22 mouse cellular contexts compared by ENCODE assay signal in genomic region chr14:29799852-29800251, GRCm38 (mm10).
DNase-seq lines count a peak whose midpoint lies in the region; ATAC-seq and TF ChIP-seq lines count a peak whose summit lies in the region.
"Had no signal": no experiment of that assay in that cellular context is flagged by ENCODE, and none has a peak within 500 bp of the region (broad histone marks: within the 10 kb centered on the region; RNA-seq: fewer than 3 reads in every experiment).

No protein-coding gene starts in this region.

- H3K4me3 ChIP-seq in heart, embryonic 10.5 days = 0 out of 2 replicates have a peak overlapping the region, but pooled peaks have one; percentile 5
- no peak overlapping the region for H3K4me3 ChIP-seq in midbrain, embryonic 14.5 days (replicated peaks; ENCODE audit: low read depth, low read length)
- no peak overlapping the region for H3K4me3 ChIP-seq in midbrain, embryonic 11.5 days (ENCODE audit: low read depth, low read length)
- H3K4me3 ChIP-seq in CH12.LX (replicated peaks in 1 of 3; ENCODE audit: low read depth in 2 of 3, low read length in 2 of 3, poor library complexity in 1 of 3) = no peak overlapping the region
- H3K4me3 ChIP-seq: forebrain, embryonic 10.5 days; forebrain, embryonic 15.5 days; heart, adult 2 months; heart, embryonic 13.5 days had no signal

- WGBS in heart, embryonic 10.5 days = 77% methylated on average over 13 of the region's 13 CpGs
- WGBS in midbrain, embryonic 14.5 days = 77% methylated on average over 13 of the region's 13 CpGs
- 83% methylated on average over 13 of the region's 13 CpGs for WGBS in midbrain, embryonic 11.5 days

- no peak for DNase-seq in heart, embryonic 10.5 days (ENCODE audit: low spot score)
- DNase-seq in heart, adult 8-10 months (ENCODE audit: low spot score) = no peak
- DNase-seq in midbrain, embryonic 14.5 days = peak; percentile 32
- DNase-seq in midbrain, embryonic 11.5 days (ENCODE audit: low spot score, missing footprints) = no peak
- peak; percentile 25 for DNase-seq in CH12.LX (ENCODE audit: extremely low read depth)
- DNase-seq in retina, embryonic 14.5 days (ENCODE audit: low spot score) = peak; percentile 6
- no peak for DNase-seq in lung, postnatal 14 days
- no peak for DNase-seq in right cerebral cortex, postnatal 4 days
- DNase-seq: adrenal gland, postnatal 10 days; cerebellum, adult 18-20 months; cerebellum, adult 9-10 months; cerebellum, postnatal 14 days; gastrocnemius, postnatal 25 days; heart, adult 2 months; heart, postnatal 14 days; heart, postnatal 4 days had no signal

- dilution Hi-C loops in CH12.LX (cut with MboI; ENCODE audit: extremely low pct_ligation_motif_present, extremely low pct_unique_long_range_greater_than_20kb, low sequenced_read_pairs) = no loop called here

- no peak overlapping the region for H3K27ac ChIP-seq in heart, embryonic 10.5 days
- no peak overlapping the region for H3K27ac ChIP-seq in midbrain, embryonic 14.5 days (replicated peaks; ENCODE audit: low read depth, low read length)
- H3K27ac ChIP-seq in midbrain, embryonic 11.5 days (ENCODE audit: low read depth, low read length) = no peak overlapping the region
- H3K27ac ChIP-seq in CH12.LX (ENCODE audit: insufficient read depth, low read depth) = no peak overlapping the region
- H3K27ac ChIP-seq: forebrain, embryonic 10.5 days; forebrain, embryonic 15.5 days; heart, adult 2 months; heart, embryonic 13.5 days; hindbrain, embryonic 14.5 days had no signal

- TF ChIP-seq POLR2A in CH12.LX (IDR thresholded peaks at IDR 0.05; ENCODE audit: low read depth, low read length) = no peak

- H3K36me3 ChIP-seq in heart, embryonic 10.5 days = no peaks in the 10 kb centered on the region
- H3K36me3 ChIP-seq in midbrain, embryonic 14.5 days (ENCODE audit: control insufficient read depth, insufficient read depth, low read length) = no peaks in the 10 kb centered on the region
- no peaks in the 10 kb centered on the region for H3K36me3 ChIP-seq in midbrain, embryonic 11.5 days (ENCODE audit: control insufficient read depth, insufficient read depth, low read length)
- H3K36me3 ChIP-seq in CH12.LX (replicated peaks in 1 of 2; ENCODE audit: control insufficient read depth in 1 of 2, insufficient read depth in 1 of 2, low read length in 1 of 2) = no peaks in the 10 kb centered on the region
- H3K36me3 ChIP-seq: forebrain, embryonic 10.5 days; forebrain, embryonic 15.5 days; G1E; heart, embryonic 13.5 days had no signal

- H3K4me1 ChIP-seq in heart, embryonic 10.5 days = peaks cover 10% of the 10 kb centered on the region; the same call in 1 of the 2 replicates
- H3K4me1 ChIP-seq in midbrain, embryonic 14.5 days (ENCODE audit: control insufficient read depth, insufficient read depth, low read length) = no peaks in the 10 kb centered on the region
- H3K4me1 ChIP-seq in midbrain, embryonic 11.5 days (ENCODE audit: control insufficient read depth, insufficient read depth, low read length) = peaks cover 2% of the 10 kb centered on the region
- peaks cover 2 to 12% of the 10 kb centered on the region in 2 experiments; a peak in 3 of 4 replicates for H3K4me1 ChIP-seq in CH12.LX (ENCODE audit: control insufficient read depth in 1 of 2, insufficient read depth in 2 of 2)

- no peak for TF ChIP-seq EP300 in CH12.LX (IDR thresholded peaks at IDR 0.05; ENCODE audit: low read length)

- H3K9me3 ChIP-seq in heart, embryonic 10.5 days = no peaks in the 10 kb centered on the region
- no peaks in the 10 kb centered on the region for H3K9me3 ChIP-seq in midbrain, embryonic 14.5 days (ENCODE audit: control insufficient read depth, low read length)
- H3K9me3 ChIP-seq in midbrain, embryonic 11.5 days (ENCODE audit: control insufficient read depth, low read length) = no peaks in the 10 kb centered on the region
- no peaks in the 10 kb centered on the region for H3K9me3 ChIP-seq in CH12.LX (replicated peaks; ENCODE audit: low read length)
- H3K9me3 ChIP-seq: forebrain, embryonic 10.5 days; forebrain, embryonic 15.5 days; heart, embryonic 13.5 days had no signal

- no peak for ATAC-seq in midbrain, embryonic 14.5 days (ENCODE audit: low FRiP score, low TSS enrichment)
- no peak for ATAC-seq in midbrain, embryonic 11.5 days (ENCODE audit: low FRiP score)
- ATAC-seq: forebrain, embryonic 15.5 days; Patski had no signal

- in situ Hi-C loops in CH12.LX (cut with MboI; ENCODE audit: low pct_ligation_motif_present, low pct_unique_long_range_greater_than_20kb, low sequenced_read_pairs) = no loop called here

- TF ChIP-seq CTCF in CH12.LX (conservative IDR thresholded peaks at IDR 0.05 in 1 of 2, IDR thresholded peaks at IDR 0.05 in 1 of 2; ENCODE audit: low read depth in 2 of 2, low read length in 2 of 2) = no peak

- no peak overlapping the region for H3K9ac ChIP-seq in midbrain, embryonic 14.5 days (replicated peaks; ENCODE audit: low read length)
- H3K9ac ChIP-seq in midbrain, embryonic 11.5 days (ENCODE audit: low read length) = no peak overlapping the region
- no peak overlapping the region for H3K9ac ChIP-seq in CH12.LX (ENCODE audit: insufficient read depth, low read depth)
- H3K9ac ChIP-seq: forebrain, embryonic 15.5 days; heart, embryonic 13.5 days; hindbrain, embryonic 14.5 days had no signal

- no peak overlapping the region for H3K4me2 ChIP-seq in midbrain, embryonic 14.5 days (ENCODE audit: low read length)
- H3K4me2 ChIP-seq in midbrain, embryonic 11.5 days = no peak overlapping the region
- H3K4me2 ChIP-seq in CH12.LX (ENCODE audit: insufficient read depth, low read depth, poor library complexity, severe bottlenecking) = peak overlapping the region; percentile 51
- H3K4me2 ChIP-seq: forebrain, embryonic 15.5 days; heart, embryonic 13.5 days; hindbrain, embryonic 14.5 days had no signal

- no peaks in the 10 kb centered on the region for H3K27me3 ChIP-seq in heart, embryonic 10.5 days (ENCODE audit: insufficient read depth, poor library complexity, severe bottlenecking)
- H3K27me3 ChIP-seq in midbrain, embryonic 14.5 days (ENCODE audit: control insufficient read depth, insufficient read depth, low read length) = no peaks in the 10 kb centered on the region
- no peaks in the 10 kb centered on the region for H3K27me3 ChIP-seq in midbrain, embryonic 11.5 days (ENCODE audit: control insufficient read depth, insufficient read depth, low read length)
- H3K27me3 ChIP-seq in CH12.LX (replicated peaks) = peaks cover 87% of the 10 kb centered on the region
- H3K27me3 ChIP-seq: forebrain, embryonic 15.5 days; heart, embryonic 13.5 days had no signal

- no peak for TF ChIP-seq RAD21 in CH12.LX (IDR thresholded peaks at IDR 0.05; ENCODE audit: low read depth, low read length)

- no peaks in the 10 kb centered on the region for H3K79me2 ChIP-seq in CH12.LX (replicated peaks; ENCODE audit: control insufficient read depth, extremely low read depth, insufficient read depth, poor library complexity, severe bottlenecking)

TF ChIP-seq in CH12.LX, 34 proteins besides CTCF, POLR2A, EP300 and RAD21:
- TF ChIP-seq TCF12 (IDR thresholded peaks at IDR 0.05; ENCODE audit: low read depth, low read length) (peak; percentile 55; the same call in 1 of the 2 replicates), CHD2 (IDR thresholded peaks at IDR 0.05; ENCODE audit: low read length) (no peak), ETS1 (conservative IDR thresholded peaks at IDR 0.05; ENCODE audit: low read depth, low read length) (peak; percentile 55)

Comparison
In these comparisons a context has a peak if more than half of its experiments do, and no peak if none do; other contexts are left out.
1. DNase-seq: peak in midbrain, embryonic 14.5 days (single experiment), CH12.LX (single experiment) and retina, embryonic 14.5 days (single experiment); none in heart, embryonic 10.5 days (single experiment), heart, adult 8-10 months (single experiment), midbrain, embryonic 11.5 days (single experiment), lung, postnatal 14 days (single experiment) and right cerebral cortex, postnatal 4 days (single experiment).